Mouse (Mus musculus): Measurements from ENCODE around the gene Cend1.
"Not testable (repeated sequence)": the region's sequence is repeated elsewhere in the genome, so short reads cannot be mapped to it uniquely, and the experiment has no call there.

Gene Cend1

DNA sequence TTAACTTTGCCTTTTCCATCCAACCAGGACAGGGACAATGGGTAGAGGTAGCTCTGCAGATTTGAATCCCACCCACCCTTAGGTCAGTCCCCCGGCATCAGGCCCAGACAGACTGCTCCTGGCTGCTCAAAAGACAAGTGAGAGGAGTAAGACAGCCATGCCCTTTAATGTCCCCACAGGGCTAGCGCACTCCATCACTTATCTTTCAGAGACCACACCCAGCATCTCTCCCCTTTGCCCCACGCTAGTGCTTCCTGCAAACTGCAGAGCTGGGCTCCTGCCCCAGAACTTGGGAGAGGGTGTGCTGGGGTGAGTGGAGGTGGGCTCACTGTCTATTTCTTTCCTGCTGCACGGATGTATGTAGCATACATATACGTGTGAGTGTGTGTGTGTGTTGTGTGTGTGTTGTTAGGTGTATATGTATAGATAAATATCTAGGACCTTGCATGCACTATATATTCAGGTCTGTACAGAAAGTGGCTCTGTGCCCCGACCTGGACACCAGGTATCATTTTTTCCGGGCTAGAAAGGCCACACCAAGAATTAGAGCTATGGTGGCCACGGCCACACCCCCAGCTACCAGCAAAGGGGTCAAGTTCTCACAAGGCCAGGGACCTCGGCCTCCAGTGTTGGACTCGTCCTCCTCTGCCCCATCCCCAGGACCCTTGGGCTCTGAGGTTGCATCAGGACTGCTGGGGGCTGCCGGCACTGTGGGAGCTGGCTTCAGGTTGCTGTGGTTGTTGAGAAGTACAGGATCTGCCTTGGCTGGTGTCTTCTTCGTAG is 2.2 kb downstream of the Cend1 start:
- no peak for DNase-seq

GRCm38 (mm10) chr7:141423811-141424210 is 5.5 kb downstream of the Cend1 start:
- DNase-seq: no peak

DNA sequence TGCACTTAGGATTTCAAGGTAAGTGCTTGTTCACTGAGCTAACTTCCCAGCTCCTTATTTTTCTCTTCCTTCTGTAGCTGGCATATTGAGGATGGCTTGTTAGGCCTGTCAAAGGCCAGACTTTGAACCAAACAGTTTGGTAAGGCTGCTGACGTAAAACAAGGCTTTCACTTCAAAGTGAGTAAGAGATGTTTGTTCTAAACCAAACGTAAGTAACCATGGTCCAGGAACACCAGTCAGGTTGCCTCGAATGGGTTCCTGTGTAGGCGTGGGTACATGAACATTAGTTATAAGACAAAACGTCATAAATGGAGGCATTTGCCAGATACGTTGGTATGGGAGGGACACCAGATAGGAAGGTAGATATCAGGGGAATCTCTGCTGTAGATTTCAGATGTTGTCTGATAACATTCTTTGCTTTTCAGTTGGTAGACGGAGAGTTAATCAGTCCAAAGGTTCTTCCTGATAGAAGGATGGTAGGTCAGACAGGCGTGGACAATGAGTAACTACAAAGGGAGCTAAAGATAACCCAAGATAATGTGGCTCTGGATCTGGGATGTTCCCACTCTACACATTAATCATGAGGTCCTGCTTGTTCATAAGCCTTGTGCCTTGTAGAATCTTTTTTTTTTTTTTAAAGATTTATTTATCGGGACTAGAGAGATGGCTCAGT is 9.1 kb downstream of the Cend1 start:
- no peak for DNase-seq

- DNase-seq: no peak
Observed at GRCm38 (mm10) chr7:141418970-141419369, 10.3 kb downstream of the Cend1 start.

GRCm38 (mm10) chr7:141417731-141418681 is 11.3 kb downstream of the Cend1 start:
- no peak for DNase-seq

DNA sequence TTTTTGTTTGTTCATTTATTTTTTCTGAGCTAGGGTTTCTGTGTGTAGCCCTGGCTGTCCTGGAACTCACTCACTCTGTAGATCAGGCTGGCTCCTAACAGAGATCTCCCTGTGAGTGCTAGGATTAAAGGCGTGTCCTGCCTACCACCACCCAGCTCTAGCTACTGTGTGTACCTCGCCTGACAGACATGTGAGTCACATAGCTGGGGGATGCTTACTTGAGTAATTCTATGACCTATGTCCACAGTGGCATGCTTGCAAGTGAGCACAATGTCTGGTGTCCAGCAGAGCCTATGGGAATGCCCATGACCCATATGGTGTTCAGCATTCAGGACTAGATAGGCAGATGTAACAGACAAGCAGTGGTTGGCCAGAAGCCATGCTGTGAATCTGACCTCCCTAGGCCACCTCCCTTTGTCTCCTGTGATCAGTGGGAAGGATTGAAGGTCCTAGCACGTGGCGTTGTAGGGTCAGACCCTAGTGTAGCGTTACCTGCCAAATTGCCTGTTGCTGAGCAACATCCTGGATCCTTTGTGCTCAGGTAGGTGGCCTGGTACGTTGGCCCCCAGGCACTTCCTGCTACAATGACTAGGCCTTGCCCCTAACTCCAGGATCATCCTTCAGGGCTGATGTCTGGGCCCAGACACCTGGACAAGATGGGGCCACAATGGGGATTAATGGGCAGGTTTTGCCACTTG is 13.0 kb downstream of the Cend1 start:
- DNase-seq: no peak

- DNase-seq: peak; percentile 99
Observed at GRCm38 (mm10) chr7:141413809-141414584, 15.3 kb downstream of the Cend1 start, which contains the start of gene Gatd1. Gene Gatd1, minus strand, starts transcription at chr7:141414136.

GRCm38 (mm10) chr7:141413331-141413730 is 16.0 kb downstream of the Cend1 start:
- peak; percentile 19 for DNase-seq

DNA sequence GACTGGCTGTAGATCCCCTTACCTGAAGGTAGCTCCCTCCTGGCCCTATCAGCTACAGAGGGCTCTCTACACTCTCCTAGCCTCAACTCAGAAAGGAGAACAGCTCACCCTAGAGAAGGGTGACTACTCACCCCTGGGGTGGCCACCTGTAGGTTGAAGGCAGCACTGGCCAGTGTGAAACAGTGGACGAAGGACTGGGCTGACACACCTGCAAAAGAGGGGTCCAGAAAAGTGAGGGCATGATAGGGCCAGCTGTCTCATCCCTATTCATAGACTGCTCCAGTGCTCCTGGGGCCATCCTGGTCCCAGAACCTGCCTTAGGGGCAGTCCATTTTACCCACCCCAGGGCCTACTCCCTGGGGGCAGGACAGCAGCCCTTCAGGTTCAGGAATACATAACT is 17.6 kb downstream of the Cend1 start:
- DNase-seq: no peak

- DNase-seq: no peak
Observed at GRCm38 (mm10) chr7:141410631-141411030, 18.7 kb downstream of the Cend1 start.

GRCm38 (mm10) chr7:141408833-141409232 is 20.5 kb downstream of the Cend1 start:
- peak; percentile 82 for DNase-seq

- DNase-seq: not testable (repeated sequence)
Observed at GRCm38 (mm10) chr7:141407670-141408069, 21.6 kb downstream of the Cend1 start.

GRCm38 (mm10) chr7:141405466-141405865 is 23.8 kb downstream of the Cend1 start:
- DNase-seq: no peak

DNA sequence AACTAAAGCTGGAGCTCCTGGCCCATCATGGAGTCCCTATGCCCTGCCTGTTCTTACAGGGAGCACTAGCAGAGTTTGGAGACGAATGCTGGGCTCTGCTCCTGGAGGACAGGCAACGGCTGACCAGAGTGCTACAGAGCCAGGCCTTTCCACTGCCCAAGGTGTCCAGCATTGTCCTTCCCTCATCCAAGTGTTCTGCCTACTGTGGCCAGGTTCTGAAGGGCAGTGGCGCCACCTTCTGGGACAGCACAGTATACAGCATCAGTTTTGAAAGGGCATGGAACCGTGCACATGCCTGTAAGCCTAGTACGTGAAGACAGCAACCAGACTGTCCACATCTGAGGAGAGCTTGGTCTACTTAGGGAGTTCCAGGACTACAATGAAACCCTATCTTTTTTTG is 26.0 kb downstream of the Cend1 start:
- DNase-seq: peak; percentile 59

- no peak for DNase-seq
Observed at GRCm38 (mm10) chr7:141395348-141395747, 33.9 kb downstream of the Cend1 start.

GRCm38 (mm10) chr7:141394771-141395170 is 34.5 kb downstream of the Cend1 start:
- DNase-seq: peak; percentile 75

DNA sequence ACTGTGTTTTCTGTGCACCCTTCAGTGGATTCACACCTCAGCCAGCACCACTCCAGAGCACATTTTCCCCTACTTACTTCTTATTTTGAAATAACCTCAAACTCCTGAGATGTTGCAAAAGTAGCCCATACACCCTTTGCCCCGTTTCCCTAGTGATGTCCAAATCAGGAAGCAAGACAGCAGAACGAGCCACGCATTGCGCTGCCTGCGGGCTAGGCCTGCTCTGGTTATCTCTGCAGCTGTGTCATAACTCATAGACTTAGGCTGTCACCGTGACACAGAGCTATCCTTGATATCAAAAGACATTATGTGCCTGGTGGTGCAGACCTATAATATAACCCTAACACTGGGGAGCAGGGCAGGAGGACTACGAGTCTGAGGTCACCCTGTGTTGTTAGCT is 35.1 kb downstream of the Cend1 start:
- no peak for DNase-seq

- DNase-seq: no peak
Observed at GRCm38 (mm10) chr7:141392552-141393222, 36.6 kb downstream of the Cend1 start.

GRCm38 (mm10) chr7:141391625-141392551 is 37.4 kb downstream of the Cend1 start, which contains the start of gene Taldo1:
Gene Taldo1, plus strand, starts transcription at chr7:141392199.
- DNase-seq: peak; percentile 98

Measured in thymus, postnatal 25 days (tissue).